Mouse (Mus musculus) C2C12 (cell line): ENCODE data around the gene Ryr3.

ENCODE experiments used
- CTCF ChIP-seq: IDR thresholded peaks from one replicate; pipeline ENCODE4 v1.5.1; 2011; ENCODE audit not compliant: control insufficient read depth, insufficient read depth, insufficient read length
- MAX ChIP-seq: IDR thresholded peaks from one replicate; pipeline ENCODE4 v1.6.1; 2011; ENCODE audit warnings: mild to moderate bottlenecking, control low read depth
- USF1 ChIP-seq: IDR thresholded peaks from one replicate; pipeline ENCODE4 v1.6.1; 2011; ENCODE audit warnings: low read depth, mild to moderate bottlenecking, control low read depth, moderate library complexity

DNA sequence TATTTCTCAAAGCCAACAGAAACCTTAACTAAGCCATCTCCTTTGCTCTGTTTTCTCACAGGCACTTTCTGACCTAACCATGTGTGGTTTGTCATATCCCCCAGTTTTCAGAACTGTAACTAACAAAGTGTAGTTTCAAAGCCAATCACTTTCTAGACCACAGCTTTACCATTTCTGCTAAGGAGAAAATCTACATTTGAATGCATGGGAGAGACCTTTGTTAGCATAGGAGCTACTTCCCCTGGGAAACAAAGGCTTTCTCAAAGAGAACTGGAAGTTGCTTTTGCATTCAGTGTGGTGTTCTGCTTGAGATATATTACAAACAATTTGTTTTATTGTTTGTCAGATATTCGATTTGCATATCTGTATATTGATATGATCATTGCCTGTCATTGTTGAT, 285.1 kb downstream of the Ryr3 start:
- TF ChIP-seq USF1, result no peak
- TF ChIP-seq CTCF, result no peak
- TF ChIP-seq MAX, result no peak
